Mouse (Mus musculus) hindbrain, embryonic 11.5 days (tissue): Measurements from ENCODE around the gene Krtdap. TPM values are rescaled to one million over a fixed set of nuclear protein-coding genes. Genes with fewer than 3 reads are reported as not detected.
A peak's percentile ranks its signal among the peaks of the same experiment; 100 is the strongest.

ENCODE experiments used
- ATAC-seq: fragments of 200-750 bp; cut with Nextera tagmentation; 2 replicates; pipeline ENCODE4 v1.8.0; 2017; ENCODE audit warnings: mild to moderate bottlenecking, moderate TSS enrichment, moderate library complexity; ENCODE audit not compliant: low FRiP score
- DNase-seq: peaks from one replicate; pipeline ENCODE4 v3.0.0-alpha.2; 2015; ENCODE audit warnings: low spot score
- H3K27ac ChIP-seq: fragments of 300-500 bp; sonication (generic); 2 replicates; pipeline ENCODE4 v1.5.1; 2014; ENCODE audit warnings: mild to moderate bottlenecking, low read depth, low read length
- H3K27me3 ChIP-seq: fragments of 300-500 bp; sonication (generic); 2 replicates; pipeline ENCODE4 v1.6.1; 2014; ENCODE audit warnings: mild to moderate bottlenecking, low read length, moderate library complexity, mixed read lengths; ENCODE audit not compliant: control insufficient read depth, insufficient read depth
- H3K36me3 ChIP-seq: fragments of 300-500 bp; sonication (generic); 2 replicates; pipeline ENCODE4 v1.6.1; 2014; ENCODE audit warnings: mild to moderate bottlenecking, low read length, moderate library complexity, mixed read lengths; ENCODE audit not compliant: control insufficient read depth, insufficient read depth
- H3K4me1 ChIP-seq: fragments of 300-500 bp; sonication (generic); replicated peaks from 2 replicates; pipeline ENCODE4 v1.6.1; 2014; ENCODE audit warnings: low read length, mixed read lengths; ENCODE audit not compliant: control insufficient read depth, insufficient read depth
- H3K4me2 ChIP-seq: fragments of 300-500 bp; sonication (generic); replicated peaks from 2 replicates; pipeline ENCODE4 v1.6.1; 2014; ENCODE audit warnings: mild to moderate bottlenecking, low read depth, low read length
- H3K4me3 ChIP-seq: fragments of 300-500 bp; sonication (generic); 2 replicates; pipeline ENCODE4 v1.5.1; 2014; ENCODE audit warnings: low read depth, low read length
- H3K9ac ChIP-seq: fragments of 300-500 bp; sonication (generic); 2 replicates; pipeline ENCODE4 v1.6.1; 2014; ENCODE audit warnings: low read depth, low read length
- H3K9me3 ChIP-seq: fragments of 300-500 bp; sonication (generic); 2 replicates; pipeline ENCODE4 v1.6.1; 2016; ENCODE audit warnings: low read length; ENCODE audit not compliant: control insufficient read depth
- WGBS: fragments of 180-500 bp; shearing (Covaris S2); extraction: QIAGEN DNeasy Blood & Tissue Kit; methylation state at CpG from one replicate; pipeline ENCODE4 v1.1.7; 2014; 5-methylcytosine and 5-hydroxymethylcytosine counted together
- polyA plus RNA-seq: library from polyadenylated mRNA; unstranded; fragments of >200 nt; fragmentation: Nextera tagmentation; extraction: Ambion mirVana; gene quantifications from 2 replicates; pipeline ENCODE4 v1.2.1, GENCODE M21; 2014

Krtdap gene
- polyA plus RNA-seq, 1 experiment from 2014 or later, result not detected

DNA sequence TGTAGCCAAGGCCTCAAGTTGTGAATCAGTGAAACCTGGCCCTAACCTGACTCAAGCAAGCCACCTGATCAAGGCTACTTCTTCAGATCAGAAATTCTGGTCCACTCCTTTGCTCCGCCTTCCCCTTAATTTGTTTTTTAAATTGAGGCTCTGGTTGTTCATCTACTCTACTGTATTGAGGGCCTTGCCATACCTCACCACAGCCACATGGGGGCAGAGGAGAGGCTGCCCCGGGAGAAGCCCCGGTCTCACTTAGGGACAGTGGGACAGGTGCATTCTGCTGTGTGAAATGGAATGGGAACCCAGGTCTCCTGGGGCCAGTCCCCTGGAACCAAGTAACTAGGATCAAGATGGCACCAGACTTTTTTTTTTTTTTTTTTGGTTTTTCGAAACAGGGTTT, 5.9 kb upstream of the Krtdap start:
- no peak overlapping the region for H3K9ac ChIP-seq
- WGBS, result 81% methylated on average over 4 of the region's 4 CpGs
- H3K27ac ChIP-seq, result no peak overlapping the region
- H3K4me2 ChIP-seq, result no peak overlapping the region
- DNase-seq (no peak), ATAC-seq (no peak)
- H3K4me3 ChIP-seq, result no peak overlapping the region
- H3K36me3 ChIP-seq, result no peaks in the 10 kb centered on the region
- H3K4me1 ChIP-seq, result no peaks in the 10 kb centered on the region
- no peaks in the 10 kb centered on the region for H3K27me3 ChIP-seq
- no peaks in the 10 kb centered on the region for H3K9me3 ChIP-seq

DNA sequence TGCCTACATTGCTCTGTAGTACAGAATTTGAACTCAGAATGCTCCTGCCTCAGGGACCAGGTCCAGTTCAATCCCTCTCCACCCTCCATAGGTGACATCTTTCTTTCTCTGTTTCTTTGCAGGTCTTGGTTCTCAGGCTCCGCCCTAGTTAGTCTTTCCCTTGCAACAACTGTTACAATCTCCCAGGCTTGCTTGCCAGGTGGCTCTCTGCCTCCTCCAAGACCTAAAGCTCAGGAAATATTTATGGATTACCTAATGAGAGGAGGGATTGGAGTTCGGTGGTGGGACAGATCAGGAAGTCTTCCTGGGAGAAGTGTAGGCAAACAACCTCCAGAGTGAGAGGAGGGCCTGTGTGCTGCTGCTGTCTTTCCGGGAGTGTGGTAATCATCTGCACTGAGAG, 5.0 kb upstream of the Krtdap start:
- Histone ChIP-seq H3K27ac (no peak overlapping the region), H3K4me2 (no peak overlapping the region), H3K9me3 (no peaks in the 10 kb centered on the region), H3K9ac (no peak overlapping the region), H3K4me1 (no peaks in the 10 kb centered on the region), H3K4me3 (no peak overlapping the region), H3K27me3 (no peaks in the 10 kb centered on the region), H3K36me3 (no peaks in the 10 kb centered on the region)
- DNase-seq (no peak), ATAC-seq (no peak)
- WGBS, result 81% methylated on average over 3 of the region's 3 CpGs

DNA sequence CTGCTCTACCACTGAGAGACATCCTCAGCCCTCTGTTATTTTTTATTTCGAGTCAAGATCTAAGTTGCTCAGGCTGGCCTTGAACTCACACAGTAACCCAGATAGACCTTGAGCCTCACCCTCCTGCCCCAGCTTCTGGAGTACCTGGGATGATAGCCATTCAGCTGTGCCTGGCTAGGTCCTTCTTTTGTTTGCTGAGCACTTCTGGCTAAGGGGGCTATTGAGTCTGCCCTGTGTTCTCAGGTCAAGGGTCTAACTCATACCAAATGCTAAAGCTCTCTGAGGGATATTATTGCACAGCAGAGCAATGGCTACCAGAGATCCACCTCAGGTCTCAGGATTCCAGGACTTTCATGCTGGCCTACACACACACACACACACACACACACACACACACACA, 2.5 kb upstream of the Krtdap start:
- no peaks in the 10 kb centered on the region for H3K9me3 ChIP-seq
- DNase-seq, result no peak
- H3K4me3 ChIP-seq, result no peak overlapping the region
- H3K36me3 ChIP-seq, result no peaks in the 10 kb centered on the region
- no peak for ATAC-seq
- 78% methylated on average over 1 of the region's 1 CpGs for WGBS
- no peak overlapping the region for H3K9ac ChIP-seq
- H3K27ac ChIP-seq, result no peak overlapping the region
- H3K4me1 ChIP-seq, result no peaks in the 10 kb centered on the region
- no peaks in the 10 kb centered on the region for H3K27me3 ChIP-seq
- H3K4me2 ChIP-seq, result no peak overlapping the region

DNA sequence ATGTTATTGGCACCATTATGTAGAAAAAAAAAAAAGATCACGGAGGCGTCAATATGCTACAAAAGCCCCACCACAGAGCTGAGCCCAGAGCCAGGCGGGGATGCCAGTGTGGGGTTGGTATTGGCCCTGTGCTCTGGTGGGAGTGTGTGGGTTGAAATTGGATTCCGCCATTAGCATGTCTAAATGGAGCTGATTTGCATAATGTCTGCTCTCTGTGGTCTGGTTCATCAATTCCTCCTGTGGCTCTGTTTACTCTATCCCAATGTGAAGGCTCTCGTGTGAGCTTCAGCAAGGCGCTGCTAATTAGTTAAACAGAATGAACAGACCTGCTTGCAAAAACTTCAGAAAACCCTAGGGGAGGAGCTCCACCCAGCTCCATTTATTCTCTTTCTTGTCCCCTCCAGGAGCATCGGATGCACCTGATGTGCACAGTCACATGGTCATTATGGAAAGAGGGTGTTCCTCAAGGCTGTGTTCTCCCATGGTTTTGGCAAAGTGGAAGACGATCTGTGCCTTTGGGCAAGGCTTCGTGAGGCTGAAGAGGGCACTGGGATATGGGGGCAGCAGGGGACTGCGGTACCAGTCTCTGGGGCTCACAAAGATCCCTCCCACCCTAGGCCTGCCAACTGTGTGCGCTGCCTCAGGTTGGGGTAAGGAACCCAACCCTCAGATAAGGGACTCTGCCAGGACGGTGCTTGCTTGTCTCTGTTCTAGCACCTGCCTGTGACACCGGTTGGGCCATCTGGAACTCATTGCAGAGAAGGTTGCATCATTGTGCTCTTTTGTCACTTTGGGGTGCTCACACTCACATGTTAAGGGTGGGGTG, 1.8 kb upstream of the Krtdap start:
- DNase-seq (no peak), ATAC-seq (peak; percentile 54)
- no peak overlapping the region for H3K9ac ChIP-seq
- no peaks in the 10 kb centered on the region for H3K4me1 ChIP-seq
- H3K27me3 ChIP-seq, result no peaks in the 10 kb centered on the region
- H3K27ac ChIP-seq, result no peak overlapping the region
- no peak overlapping the region for H3K4me3 ChIP-seq
- WGBS, result 70% methylated on average over 13 of the region's 13 CpGs
- no peaks in the 10 kb centered on the region for H3K9me3 ChIP-seq
- no peak overlapping the region for H3K4me2 ChIP-seq
- H3K36me3 ChIP-seq, result no peaks in the 10 kb centered on the region

DNA sequence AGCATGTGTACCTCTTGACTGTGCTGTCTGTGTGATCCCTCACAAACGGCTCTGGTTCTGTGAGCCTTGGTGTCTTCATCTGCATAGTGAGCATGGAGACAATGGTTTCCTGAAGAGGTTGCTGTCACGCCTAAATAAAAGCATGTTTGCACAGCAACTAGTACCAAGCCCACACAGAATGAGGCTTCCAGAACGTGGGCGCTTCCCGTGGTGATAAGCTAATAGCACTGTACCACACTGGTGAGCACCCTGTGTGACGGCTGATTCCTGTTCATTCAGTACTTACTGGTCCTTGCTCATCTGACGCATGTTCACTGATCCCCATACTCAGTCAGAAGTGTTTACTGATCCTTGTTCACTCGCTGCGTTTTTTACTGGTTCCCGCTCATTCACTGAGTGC, 2.4 kb downstream of the Krtdap start:
- no peaks in the 10 kb centered on the region for H3K4me1 ChIP-seq

DNA sequence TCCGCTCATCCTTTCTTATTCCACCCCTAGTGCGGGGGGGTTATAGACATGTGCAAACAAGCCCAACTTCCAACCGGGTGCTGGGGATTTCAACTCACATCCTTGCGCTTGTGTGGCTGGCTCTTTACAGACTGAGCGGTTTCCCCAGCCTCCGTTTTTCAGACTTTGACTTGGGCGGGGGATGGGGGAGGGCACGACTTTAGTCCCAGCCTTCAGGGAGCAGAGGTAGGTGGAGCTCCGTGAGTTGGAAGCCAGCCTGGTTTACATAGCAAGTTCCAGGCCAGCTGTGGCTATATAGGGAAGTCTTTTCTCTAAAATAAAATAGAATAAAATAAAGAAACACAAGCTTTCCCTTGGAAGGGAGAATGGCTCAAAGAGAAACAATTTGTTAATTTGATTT, 4.2 kb downstream of the Krtdap start:
- Histone ChIP-seq H3K9me3 (no peaks in the 10 kb centered on the region), H3K4me3 (no peak overlapping the region), H3K9ac (no peak overlapping the region), H3K27me3 (no peaks in the 10 kb centered on the region), H3K36me3 (no peaks in the 10 kb centered on the region), H3K4me2 (no peak overlapping the region), H3K27ac (no peak overlapping the region), H3K4me1 (no peaks in the 10 kb centered on the region)
- DNase-seq (no peak), ATAC-seq (no peak)
- 28% methylated on average over 9 of the region's 9 CpGs for WGBS

More for the DNA sequence above, 2.4 kb downstream of the Krtdap start:
- H3K27ac ChIP-seq, result no peak overlapping the region
- H3K9ac ChIP-seq, result no peak overlapping the region
- WGBS, result 79% methylated on average over 10 of the region's 10 CpGs
- H3K4me3 ChIP-seq, result no peak overlapping the region
- no peak for ATAC-seq
- no peak for DNase-seq
- no peaks in the 10 kb centered on the region for H3K9me3 ChIP-seq
- H3K27me3 ChIP-seq, result no peaks in the 10 kb centered on the region
- H3K4me2 ChIP-seq, result no peak overlapping the region
- no peaks in the 10 kb centered on the region for H3K36me3 ChIP-seq

DNA sequence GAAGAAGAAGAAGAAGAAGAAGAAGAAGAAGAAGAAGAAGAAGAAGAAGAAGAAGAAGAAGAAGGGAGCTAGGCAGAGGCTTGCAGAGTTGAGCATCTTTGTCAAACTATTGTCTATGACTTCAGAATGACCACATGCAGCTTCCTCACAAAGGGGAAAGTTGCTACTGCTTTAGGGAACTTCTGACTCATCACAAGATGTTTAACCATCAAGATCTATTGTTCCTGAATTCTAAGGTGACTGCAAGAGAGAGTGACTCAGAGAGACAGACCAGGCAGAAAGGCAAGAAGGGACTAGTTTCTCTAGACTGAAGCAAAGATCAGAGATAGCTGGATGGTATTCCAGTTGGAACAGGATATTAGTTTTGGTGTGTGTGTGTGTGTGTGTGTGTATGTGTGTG, 7.2 kb downstream of the Krtdap start:
- Histone ChIP-seq H3K27me3 (no peaks in the 10 kb centered on the region), H3K9me3 (no peaks in the 10 kb centered on the region), H3K4me3 (no peak overlapping the region), H3K36me3 (no peaks in the 10 kb centered on the region), H3K27ac (no peak overlapping the region), H3K9ac (no peak overlapping the region), H3K4me2 (no peak overlapping the region), H3K4me1 (no peaks in the 10 kb centered on the region)
- ATAC-seq (no peak), DNase-seq (no peak)

DNA sequence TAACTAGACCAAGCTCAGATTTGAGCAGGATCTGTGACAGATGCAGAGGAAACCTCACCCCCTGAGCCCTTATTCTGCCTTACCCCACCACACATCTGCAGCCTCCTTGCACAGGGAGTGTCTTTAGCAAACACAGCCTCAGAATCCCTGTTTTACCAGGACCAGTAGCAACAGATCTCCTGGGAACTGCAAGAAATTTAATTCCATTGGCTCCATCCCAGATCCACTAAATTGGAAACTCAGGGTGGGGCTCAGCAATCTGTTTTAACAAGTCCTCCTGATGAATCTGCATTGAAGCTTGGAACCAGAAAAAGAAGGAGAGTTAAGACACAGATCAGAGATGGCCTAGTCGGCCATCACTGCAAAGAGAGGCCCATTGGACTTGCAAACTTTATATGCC, 9.1 kb downstream of the Krtdap start:
- H3K27ac ChIP-seq, result no peak overlapping the region
- no peak for DNase-seq
- no peak for ATAC-seq
- WGBS, result 82% methylated on average over 1 of the region's 1 CpGs
- no peaks in the 10 kb centered on the region for H3K27me3 ChIP-seq
- no peaks in the 10 kb centered on the region for H3K36me3 ChIP-seq
- H3K4me1 ChIP-seq, result no peaks in the 10 kb centered on the region
- H3K4me2 ChIP-seq, result no peak overlapping the region
- H3K9me3 ChIP-seq, result no peaks in the 10 kb centered on the region
- H3K9ac ChIP-seq, result no peak overlapping the region
- no peak overlapping the region for H3K4me3 ChIP-seq

DNA sequence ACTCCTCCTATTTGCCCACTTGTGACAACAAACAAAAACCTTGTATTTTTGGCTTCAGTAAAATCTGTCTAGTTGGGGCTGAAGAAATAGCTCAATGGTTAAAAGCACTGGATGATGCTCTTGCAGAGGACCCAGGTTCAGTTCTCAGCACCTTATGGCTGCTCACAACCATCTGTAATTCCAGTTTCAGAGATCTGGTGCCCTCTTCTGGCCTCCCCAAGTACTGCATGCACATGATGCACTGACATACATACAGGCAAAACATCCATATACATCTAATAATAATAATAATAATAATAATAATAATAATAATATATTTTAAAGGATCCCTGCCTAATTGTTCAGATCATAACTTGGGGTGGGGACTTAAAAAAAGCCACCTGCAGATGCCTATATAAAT, 13.0 kb downstream of the Krtdap start:
- no peak overlapping the region for H3K9ac ChIP-seq
- no peaks in the 10 kb centered on the region for H3K4me1 ChIP-seq
- no peaks in the 10 kb centered on the region for H3K27me3 ChIP-seq
- ATAC-seq (no peak), DNase-seq (no peak)
- no peak overlapping the region for H3K4me2 ChIP-seq
- H3K4me3 ChIP-seq, result no peak overlapping the region
- H3K36me3 ChIP-seq, result no peaks in the 10 kb centered on the region
- no peaks in the 10 kb centered on the region for H3K9me3 ChIP-seq
- no peak overlapping the region for H3K27ac ChIP-seq
